Mouse (Mus musculus): ENCODE results near the gene Ap1s1. TPM values are rescaled to one million over a fixed set of nuclear protein-coding genes. Genes with fewer than 3 reads are reported as not detected.

The Ap1s1 gene
- total and polyA plus RNA-seq, 3 experiments: 154 to 218 (median 211) TPM

- no peak for DNase-seq (ENCODE audit: low read depth, low spot score)
- no peak overlapping the region for H3K9ac ChIP-seq (ENCODE audit: control insufficient read depth, low read depth, low read length, poor library complexity, severe bottlenecking)
- no peaks in the 10 kb centered on the region for H3K79me2 ChIP-seq (ENCODE audit: control insufficient read depth, insufficient read depth, low read length, poor library complexity)
- no peaks in the 10 kb centered on the region for H3K9me3 ChIP-seq (replicated peaks; ENCODE audit: insufficient read depth, low read length)
- TF ChIP-seq CTCF (IDR thresholded peaks at IDR 0.05 in 2 of 3, conservative IDR thresholded peaks at IDR 0.05 in 1 of 3; ENCODE audit: control insufficient read depth in 1 of 3, insufficient read depth in 1 of 3, low read depth in 2 of 3, low read length in 3 of 3, poor library complexity in 1 of 3, severe bottlenecking in 1 of 3) (no peak), JUND (IDR thresholded peaks at IDR 0.05; ENCODE audit: low read depth, low read length) (no peak), KAT2A (conservative IDR thresholded peaks at IDR 0.05; ENCODE audit: low read depth, low read length) (no peak), ELF1 (IDR thresholded peaks at IDR 0.05; ENCODE audit: low read depth, low read length) (no peak), MYC (IDR thresholded peaks at IDR 0.05; ENCODE audit: low read depth, low read length) (no peak), UBTF (IDR thresholded peaks at IDR 0.05; ENCODE audit: borderline replicate concordance, insufficient read depth, low read depth, low read length) (no peak), ZNF384 (IDR thresholded peaks at IDR 0.05; ENCODE audit: low read depth, low read length) (no peak), HCFC1 (IDR thresholded peaks at IDR 0.05; ENCODE audit: low read depth, low read length) (no peak), MYB (IDR thresholded peaks at IDR 0.05; ENCODE audit: low read depth, low read length) (no peak), ETS1 (IDR thresholded peaks at IDR 0.05; ENCODE audit: low read depth, low read length) (no peak), TAL1 (IDR thresholded peaks at IDR 0.05; ENCODE audit: low read length) (no peak), MEF2A (IDR thresholded peaks at IDR 0.05; ENCODE audit: extremely low read depth, insufficient replicate concordance, low read depth, low read length, poor library complexity, severe bottlenecking) (no peak), TCF12 (IDR thresholded peaks at IDR 0.05; ENCODE audit: low read depth, low read length) (no peak), SMC3 (IDR thresholded peaks at IDR 0.05; ENCODE audit: low read depth, low read length) (no peak), CHD1 (IDR thresholded peaks at IDR 0.05; ENCODE audit: low read depth, low read length) (no peak), GABPA (IDR thresholded peaks at IDR 0.05; ENCODE audit: low read depth, low read length) (no peak), CHD2 (IDR thresholded peaks at IDR 0.05; ENCODE audit: low read length) (no peak), EP300 (IDR thresholded peaks at IDR 0.05; ENCODE audit: low read depth in 1 of 2, low read length in 2 of 2) (no peak), GATA1 (IDR thresholded peaks at IDR 0.05; ENCODE audit: low read depth, low read length) (no peak)
- peaks cover 10 to 28% of the 10 kb centered on the region in 2 experiments for H3K4me1 ChIP-seq (ENCODE audit: control insufficient read depth in 1 of 2, insufficient read depth in 2 of 2, low read length in 2 of 2)
- H3K36me3 ChIP-seq (ENCODE audit: control insufficient read depth in 1 of 2, insufficient read depth in 2 of 2, low read length in 2 of 2): peaks cover 0 to 13% of the 10 kb centered on the region in 2 experiments; a peak in 2 of 4 replicates
- no peaks in the 10 kb centered on the region for H3K27me3 ChIP-seq (ENCODE audit: control insufficient read depth in 1 of 2, insufficient read depth in 2 of 2, low read length in 2 of 2)
- no peak overlapping the region for H3K27ac ChIP-seq (ENCODE audit: control insufficient read depth, low read depth, low read length)
- H3K4me3 ChIP-seq (ENCODE audit: control insufficient read depth in 1 of 2, insufficient read depth in 1 of 2, low read depth in 2 of 2, low read length in 2 of 2): no peak overlapping the region
Observed at GRCm38 (mm10) chr5:137087410-137087809, 41.5 kb upstream of the Ap1s1 start.

- H3K79me2 ChIP-seq (ENCODE audit: control insufficient read depth, insufficient read depth, low read length, poor library complexity): no peaks in the 10 kb centered on the region
- peak overlapping the region; percentile 10 for H3K9ac ChIP-seq (ENCODE audit: control insufficient read depth, low read depth, low read length, poor library complexity, severe bottlenecking)
- TF ChIP-seq ZC3H11A (IDR thresholded peaks at IDR 0.05; ENCODE audit: low read depth, low read length): no peak
- TF ChIP-seq MXI1 (IDR thresholded peaks at IDR 0.05; ENCODE audit: low read depth, low read length): no peak
- no peak for TF ChIP-seq MAZ (IDR thresholded peaks at IDR 0.05; ENCODE audit: low read depth, low read length)
- no peak for TF ChIP-seq ETS1 (IDR thresholded peaks at IDR 0.05; ENCODE audit: low read depth, low read length)
- no peak for TF ChIP-seq ZNF384 (IDR thresholded peaks at IDR 0.05; ENCODE audit: low read depth, low read length)
- TF ChIP-seq USF1 (IDR thresholded peaks at IDR 0.05; ENCODE audit: low read depth, low read length): no peak
- TF ChIP-seq ZMIZ1 (IDR thresholded peaks at IDR 0.05; ENCODE audit: low read depth, low read length): no peak
- no peak for TF ChIP-seq SIN3A (IDR thresholded peaks at IDR 0.05; ENCODE audit: low read length)
- TF ChIP-seq NELFE (IDR thresholded peaks at IDR 0.05; ENCODE audit: low read depth, low read length): no peak
- TF ChIP-seq GATA1 (IDR thresholded peaks at IDR 0.05; ENCODE audit: low read depth, low read length): no peak
- TF ChIP-seq TAL1 (IDR thresholded peaks at IDR 0.05; ENCODE audit: low read length): no peak
- TF ChIP-seq USF2 (IDR thresholded peaks at IDR 0.05; ENCODE audit: borderline replicate concordance in 1 of 2, insufficient read depth in 1 of 2, low read depth in 1 of 2, low read length in 2 of 2): no peak
- no peak for TF ChIP-seq GABPA (IDR thresholded peaks at IDR 0.05; ENCODE audit: low read depth, low read length)
- no peak; the same call in 1 of the 2 replicates for TF ChIP-seq MAX (IDR thresholded peaks at IDR 0.05; ENCODE audit: low read length)
- TF ChIP-seq TCF12 (IDR thresholded peaks at IDR 0.05; ENCODE audit: low read depth, low read length): no peak
- DNase-seq (ENCODE audit: low read depth, low spot score): no peak
- H3K27me3 ChIP-seq (ENCODE audit: control insufficient read depth in 1 of 2, insufficient read depth in 2 of 2, low read length in 2 of 2): no peaks in the 10 kb centered on the region
- H3K4me3 ChIP-seq (ENCODE audit: control insufficient read depth in 1 of 2, insufficient read depth in 1 of 2, low read depth in 2 of 2, low read length in 2 of 2): no peak overlapping the region
- no peaks in the 10 kb centered on the region for H3K9me3 ChIP-seq (replicated peaks; ENCODE audit: insufficient read depth, low read length)
- H3K4me1 ChIP-seq (ENCODE audit: control insufficient read depth in 1 of 2, insufficient read depth in 2 of 2, low read length in 2 of 2): peaks cover 10 to 20% of the 10 kb centered on the region in 2 experiments
- peak overlapping the region; percentile 74 for H3K27ac ChIP-seq (ENCODE audit: control insufficient read depth, low read depth, low read length)
- H3K36me3 ChIP-seq (ENCODE audit: control insufficient read depth in 1 of 2, insufficient read depth in 2 of 2, low read length in 2 of 2): peaks cover 0 to 13% of the 10 kb centered on the region in 2 experiments; a peak in 2 of 4 replicates
Observed at GRCm38 (mm10) chr5:137085731-137086130, 39.8 kb upstream of the Ap1s1 start.
